Mouse (Mus musculus): ENCODE results near the gene Adss. TPM values are rescaled to one million over a fixed set of nuclear protein-coding genes. Genes with fewer than 3 reads are reported as not detected.
"Not testable (repeated sequence)": the region's sequence is repeated elsewhere in the genome, so short reads cannot be mapped to it uniquely, and the experiment has no call there.

The Adss gene
- total RNA-seq (2021), result 10 to 100 TPM; 47.9 to 69.8 TPM
- long read RNA-seq, experiment 1, transcript Adss-201 (13 exons, 2,771 nt), result major isoform, 69 of 74 reads
- long read RNA-seq, experiment 1, partial matches to known transcripts, result 1 of 74 reads
- long read RNA-seq, experiment 1, other reads (novel, unspliced or antisense), result 4 of 74 reads
- long read RNA-seq, experiment 2, transcript Adss-201 (13 exons, 2,771 nt), result major isoform, 224 of 249 reads
- long read RNA-seq, experiment 2, partial matches to known transcripts, result 7 of 249 reads
- long read RNA-seq, experiment 2, other reads (novel, unspliced or antisense), result 18 of 249 reads

DNA sequence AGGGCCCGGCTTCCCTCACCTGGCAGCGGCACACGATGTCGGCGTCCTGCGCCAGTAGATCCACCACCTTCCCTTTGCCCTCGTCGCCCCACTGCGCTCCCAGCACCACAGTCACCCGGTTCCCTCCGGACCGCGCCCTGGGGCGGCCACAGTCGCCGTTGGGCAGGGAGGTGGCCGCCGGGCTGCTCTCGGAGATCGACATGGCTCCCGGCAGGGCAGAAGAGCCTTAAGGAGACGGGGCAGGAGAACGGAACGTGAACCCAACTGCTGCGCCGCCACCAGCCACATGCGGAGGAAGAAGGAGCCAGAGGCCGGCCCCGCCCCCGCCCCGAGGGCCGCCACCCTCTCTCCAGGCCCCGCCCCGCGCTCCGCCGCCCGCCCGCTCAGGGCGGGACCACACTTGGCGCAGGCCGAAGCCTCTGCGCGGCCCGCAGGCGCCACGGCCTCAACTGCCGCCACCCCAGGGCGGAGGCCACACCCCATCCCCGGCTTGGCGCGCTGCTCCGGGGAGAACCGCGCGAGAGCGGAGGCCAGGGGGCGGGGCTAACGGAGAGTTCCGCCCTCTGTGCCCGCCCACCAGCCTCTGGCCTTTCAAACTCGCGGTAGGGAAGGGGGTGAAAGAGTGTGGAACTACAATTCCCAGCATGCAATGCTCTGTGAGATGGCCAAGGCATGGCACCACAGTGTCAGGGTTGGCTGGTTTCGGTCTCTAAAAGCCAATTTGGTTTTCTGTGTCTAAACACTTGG is at the start of gene Adss:
Gene Adss, minus strand, starts transcription at position 319 of the 747 bp plus-strand sequence.
- DNase-seq (ENCODE audit: low spot score in 2 of 2), result peak; percentile 98 to 99

DNA sequence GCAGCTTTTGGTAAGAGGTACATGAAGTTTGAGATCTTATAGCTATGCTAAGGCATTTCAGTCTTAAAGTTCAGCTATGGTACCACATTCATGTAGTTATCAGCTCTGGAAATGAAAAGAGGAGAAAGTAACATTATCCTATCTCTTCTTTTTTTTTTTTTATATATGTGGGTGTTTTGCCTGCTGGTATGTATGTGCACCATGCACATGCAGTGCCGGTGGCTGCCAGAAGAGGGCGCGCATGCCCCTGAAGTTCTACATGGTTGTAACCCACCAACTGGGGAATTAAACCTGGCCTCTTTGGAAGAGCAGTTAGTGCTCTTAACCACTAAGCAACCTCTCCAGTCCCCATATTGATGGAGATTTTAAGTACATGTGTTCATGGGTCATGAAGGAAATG is 49.5 kb upstream of the Adss start:
- not testable (repeated sequence) for DNase-seq (ENCODE audit: low spot score in 2 of 2)

DNA sequence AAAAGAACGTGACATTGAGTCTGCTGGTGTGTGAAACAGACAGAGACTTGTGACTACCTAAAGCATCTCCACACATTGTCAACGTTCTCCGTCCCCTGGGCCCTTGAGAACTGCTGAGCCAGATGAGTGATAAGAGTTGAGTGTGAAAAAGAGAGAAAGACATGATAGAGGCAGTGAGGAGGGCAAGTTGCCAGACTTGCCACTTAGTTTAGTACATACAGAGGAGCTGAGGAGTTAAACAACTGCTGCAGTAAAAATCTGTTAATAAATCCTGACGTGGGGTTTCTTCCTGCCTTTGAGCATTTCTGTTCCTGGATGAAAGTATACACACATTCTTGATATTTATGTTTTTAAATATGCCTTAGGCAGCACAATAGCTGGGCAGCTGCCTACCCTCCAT is 31.5 kb upstream of the Adss start:
- not testable (repeated sequence) for DNase-seq (ENCODE audit: low spot score in 2 of 2)

DNA sequence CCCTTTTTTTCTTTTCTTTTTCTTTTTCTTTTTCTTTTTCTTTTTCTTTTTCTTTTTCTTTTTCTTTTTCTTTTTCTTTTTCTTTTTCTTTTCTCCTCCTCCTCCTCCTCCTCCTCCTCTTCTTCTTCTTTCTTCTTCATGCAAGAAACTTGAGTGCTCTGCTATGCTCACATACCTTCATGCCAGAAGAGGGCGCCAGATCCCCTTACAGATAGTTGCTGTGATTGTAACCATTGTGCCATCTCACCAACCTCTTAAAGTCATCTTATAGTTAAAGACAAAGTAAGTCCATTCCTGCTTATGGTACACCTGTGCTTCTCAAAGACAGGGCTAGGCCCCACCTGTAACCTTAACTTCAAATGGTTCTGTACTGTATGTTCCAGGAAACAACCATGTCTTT is 10.5 kb upstream of the Adss start:
- peak in 1 of 2 experiments; percentile 30 for DNase-seq (ENCODE audit: low spot score in 2 of 2)

DNA sequence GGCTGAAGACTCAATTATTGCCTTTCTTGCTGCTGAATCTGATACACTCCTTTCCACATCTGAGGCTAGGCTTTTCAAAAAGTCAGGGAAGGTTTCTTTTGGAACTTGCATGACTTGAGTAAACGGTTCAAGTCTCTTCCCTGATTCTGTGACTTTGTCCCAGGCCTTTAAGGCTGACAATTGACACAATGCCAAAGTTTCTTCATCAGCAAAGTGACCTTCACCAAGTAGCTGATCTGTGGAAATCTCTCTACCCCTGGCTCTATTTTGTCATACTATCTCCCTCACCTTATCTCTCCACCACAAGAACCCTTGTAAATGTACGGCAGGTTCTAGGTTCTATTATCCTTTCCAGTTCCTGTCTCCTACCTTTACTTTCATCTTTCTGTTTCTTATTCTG is 7.2 kb upstream of the Adss start:
- DNase-seq (ENCODE audit: low spot score in 2 of 2), result no peak

DNA sequence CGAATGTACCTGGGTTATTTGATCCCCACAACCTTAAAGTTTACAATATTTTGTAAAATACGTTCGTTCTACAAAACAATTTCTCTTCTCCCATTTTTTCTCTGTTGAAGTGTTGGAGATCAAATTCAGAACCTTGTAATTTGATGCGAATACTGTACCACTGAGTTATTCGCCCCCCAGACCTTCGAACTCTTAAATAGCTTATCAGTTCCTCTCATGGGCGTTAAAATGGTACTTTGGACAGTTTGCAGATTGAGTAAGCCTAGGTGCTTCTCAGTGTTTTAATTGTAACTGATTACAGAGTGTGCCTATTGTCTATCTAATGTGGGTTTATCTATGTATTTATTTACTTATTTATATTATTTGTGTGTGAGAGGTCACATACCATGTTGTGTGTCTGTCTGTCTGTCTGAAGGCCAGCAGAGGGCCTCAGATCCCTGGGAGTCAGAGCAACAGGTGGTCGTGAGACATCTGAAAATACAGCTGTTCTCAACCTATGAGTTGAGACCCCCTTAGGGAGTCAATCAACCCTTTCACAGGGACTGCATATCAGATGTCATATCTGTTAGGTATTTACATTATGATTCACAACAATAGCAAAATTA is 942 bp upstream of the Adss start:
- DNase-seq (ENCODE audit: low spot score in 2 of 2), result no peak

DNA sequence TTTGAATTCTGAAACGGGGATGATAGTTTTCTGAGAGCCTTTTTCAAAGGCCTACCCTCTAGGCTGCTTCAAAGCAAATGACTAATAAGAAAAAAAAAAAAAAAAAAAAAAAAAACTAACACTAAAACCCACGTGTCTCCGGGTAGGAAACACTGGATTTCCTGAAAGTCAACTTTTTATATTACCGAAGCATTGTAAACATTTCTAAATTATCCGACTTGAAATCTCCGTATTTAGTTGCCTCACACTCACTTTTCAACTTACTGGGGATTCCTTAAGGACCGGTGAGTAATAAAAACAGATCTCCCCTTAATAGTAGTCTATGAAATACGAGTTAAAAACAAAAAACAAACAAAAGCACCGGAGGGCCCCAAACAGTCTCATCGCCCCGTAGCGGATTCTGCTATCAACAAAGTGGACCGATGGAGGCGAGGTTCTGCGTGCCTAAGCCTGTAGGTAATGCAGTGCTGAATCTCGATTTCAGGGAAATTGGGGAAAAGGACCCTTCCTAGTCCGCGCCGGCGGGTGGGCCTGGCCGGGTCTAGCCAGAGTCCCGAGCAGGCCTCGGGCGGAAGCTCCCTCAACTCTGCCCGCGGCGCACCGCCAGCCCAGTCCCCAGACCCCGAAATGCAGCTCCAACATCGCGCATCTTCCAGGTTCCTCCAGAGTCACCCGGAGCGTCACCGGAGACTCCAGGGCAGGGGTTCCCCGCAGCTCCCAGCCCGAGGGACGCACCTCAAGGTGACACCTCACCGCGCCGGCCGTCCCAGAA is 704 bp downstream of the Adss start:
- DNase-seq (ENCODE audit: low spot score in 2 of 2), result no peak

DNA sequence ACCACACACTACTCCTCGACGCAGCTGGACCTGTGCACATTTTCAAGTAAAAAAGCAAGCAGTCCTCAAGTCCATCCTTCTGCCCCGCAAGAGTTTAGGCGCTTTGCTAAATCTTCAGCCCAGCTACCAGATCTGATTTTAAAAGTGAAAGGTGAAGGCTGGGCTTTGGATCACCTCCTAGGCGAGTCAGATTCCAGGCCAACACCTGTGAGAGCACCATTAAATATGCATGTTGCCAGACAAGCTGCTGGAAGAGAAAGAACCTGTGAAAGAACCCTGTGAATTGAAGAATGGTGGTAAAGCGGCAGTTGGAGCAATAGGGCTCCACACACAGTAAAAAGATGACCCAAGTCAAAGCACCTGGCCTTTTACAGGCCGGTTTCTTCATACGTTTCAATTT is 1.4 kb downstream of the Adss start:
- DNase-seq (ENCODE audit: low spot score in 2 of 2), result peak in 1 of 2 experiments; percentile 10

DNA sequence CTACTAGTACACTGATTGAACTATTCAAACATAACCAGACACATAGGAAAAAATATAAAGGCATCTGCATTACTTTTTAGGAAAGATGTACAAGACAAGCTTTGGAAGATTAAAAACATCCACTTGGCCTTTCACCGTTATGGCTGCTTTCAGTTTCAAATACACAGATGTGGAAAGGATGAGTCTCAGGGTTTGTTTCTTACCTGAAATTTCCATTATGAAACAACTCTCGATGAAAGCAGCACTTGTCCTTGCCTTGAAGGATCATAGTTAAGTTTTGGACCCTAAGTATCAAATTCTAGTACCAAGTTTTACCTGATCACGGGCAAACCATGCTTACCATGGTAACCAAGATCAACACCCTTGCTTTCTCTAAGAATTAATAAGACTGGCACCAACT is 3.5 kb downstream of the Adss start:
- no peak for DNase-seq (ENCODE audit: low spot score in 2 of 2)

DNA sequence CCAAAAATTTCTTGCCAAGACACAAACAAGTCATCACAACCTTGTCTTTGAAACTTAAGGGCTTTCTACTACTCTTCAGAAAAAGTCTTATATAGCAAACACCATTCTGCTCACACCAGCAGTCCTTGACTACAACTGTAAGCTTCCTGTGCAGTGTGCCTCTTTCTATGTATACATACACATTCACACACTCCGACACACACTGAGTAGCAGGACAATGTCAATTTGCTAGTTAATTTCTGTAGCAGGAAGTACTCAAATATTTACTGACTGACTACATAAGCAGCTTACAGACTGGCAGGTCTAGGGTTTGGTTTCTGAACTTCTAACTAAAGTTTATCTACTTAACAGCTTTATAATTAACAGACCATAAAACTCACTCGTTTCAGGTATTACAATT is 18.9 kb downstream of the Adss start:
- no peak for DNase-seq (ENCODE audit: low spot score in 2 of 2)

DNA sequence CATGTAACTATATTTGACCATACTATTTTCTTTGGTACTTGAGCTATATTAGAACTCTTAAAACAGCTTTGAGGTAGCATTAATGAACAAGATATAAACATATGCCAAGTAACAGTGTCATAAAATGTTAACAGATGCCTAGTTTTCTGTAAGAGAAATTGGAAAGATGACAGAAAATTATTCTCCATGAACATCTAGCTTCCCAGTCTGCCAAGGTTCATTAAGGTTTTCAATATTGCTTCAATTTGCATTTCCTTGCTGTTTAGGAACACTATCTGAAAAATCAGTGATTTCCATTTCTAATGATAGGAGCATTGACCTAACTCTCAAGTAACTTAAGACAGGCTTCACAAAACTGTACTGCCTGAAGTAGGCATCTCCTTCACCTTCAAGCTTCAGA is 27.4 kb downstream of the Adss start:
- no peak for DNase-seq (ENCODE audit: low spot score in 2 of 2)

DNA sequence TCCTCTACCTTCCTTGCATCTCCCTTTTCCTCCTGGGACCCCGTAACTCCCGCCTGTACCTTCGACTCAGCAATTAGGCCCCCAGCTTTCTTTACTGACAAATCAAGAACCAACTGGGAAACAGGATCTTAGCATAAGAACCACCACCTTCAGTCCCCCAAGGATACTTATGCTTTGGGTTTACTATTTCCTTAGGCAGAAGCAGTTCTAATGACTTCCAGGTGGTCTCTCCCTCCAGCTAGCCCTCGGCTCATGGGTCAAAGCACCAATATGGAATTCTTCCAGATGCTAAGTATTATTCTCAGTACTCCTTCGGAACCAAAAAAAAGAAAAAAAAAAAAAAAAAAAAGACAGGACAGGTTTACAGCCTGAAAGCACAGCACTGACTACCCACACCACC is 39.1 kb downstream of the Adss start:
- no peak for DNase-seq (ENCODE audit: low spot score in 2 of 2)

DNA sequence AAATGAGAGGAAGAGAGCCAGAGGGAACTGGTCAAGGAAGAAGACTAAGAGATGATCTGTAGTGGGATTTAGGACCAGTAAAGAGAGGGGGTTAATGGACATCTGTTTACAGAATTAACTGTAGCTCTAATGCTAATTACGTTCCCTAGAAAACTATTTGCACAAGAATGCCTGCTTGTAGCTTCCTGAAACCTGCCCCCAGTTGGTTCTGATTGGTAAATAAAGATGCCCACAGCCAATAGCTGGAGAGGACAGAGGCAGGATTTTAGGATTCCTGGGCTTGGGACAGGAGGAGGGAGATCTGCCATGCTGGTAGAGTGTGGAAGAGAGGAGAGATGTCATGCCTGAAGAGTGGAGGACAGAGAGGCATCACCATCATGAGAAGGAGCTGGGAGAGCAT is 42.8 kb downstream of the Adss start:
- DNase-seq (ENCODE audit: low spot score in 2 of 2), result no peak

DNA sequence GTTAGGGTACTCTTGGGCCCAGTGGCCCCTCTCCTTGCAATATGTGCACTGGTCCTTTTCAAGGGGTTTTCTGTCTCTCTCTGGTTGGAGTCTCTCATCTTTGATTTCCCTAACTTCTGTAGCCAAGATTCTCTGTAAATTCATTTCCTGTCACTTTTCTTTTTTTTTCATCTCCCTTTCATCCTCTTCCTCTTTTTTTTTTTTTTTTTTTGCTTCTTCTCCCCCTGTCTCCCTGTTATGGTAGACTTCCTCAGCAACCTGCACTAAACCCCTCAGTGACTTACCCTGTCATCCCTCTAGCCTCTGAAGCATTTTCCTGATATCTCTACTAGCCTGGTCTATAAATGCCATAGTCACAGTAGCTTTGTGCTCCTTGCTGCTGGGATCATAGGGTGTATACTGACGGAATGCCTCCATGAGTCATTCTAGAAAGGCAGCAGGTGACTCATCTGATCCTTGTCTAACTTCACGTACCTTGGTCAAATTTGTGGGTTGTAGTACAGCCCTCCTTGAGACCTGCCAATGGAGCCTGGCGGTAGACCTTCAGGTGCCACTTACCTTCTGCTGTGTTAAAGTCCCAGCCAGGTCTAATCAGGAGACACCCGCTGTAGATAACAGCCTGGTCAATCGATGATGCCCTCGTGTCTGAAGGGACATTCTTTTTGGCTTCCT is 48.3 kb downstream of the Adss start:
- no peak for DNase-seq (ENCODE audit: low spot score in 2 of 2)

DNA sequence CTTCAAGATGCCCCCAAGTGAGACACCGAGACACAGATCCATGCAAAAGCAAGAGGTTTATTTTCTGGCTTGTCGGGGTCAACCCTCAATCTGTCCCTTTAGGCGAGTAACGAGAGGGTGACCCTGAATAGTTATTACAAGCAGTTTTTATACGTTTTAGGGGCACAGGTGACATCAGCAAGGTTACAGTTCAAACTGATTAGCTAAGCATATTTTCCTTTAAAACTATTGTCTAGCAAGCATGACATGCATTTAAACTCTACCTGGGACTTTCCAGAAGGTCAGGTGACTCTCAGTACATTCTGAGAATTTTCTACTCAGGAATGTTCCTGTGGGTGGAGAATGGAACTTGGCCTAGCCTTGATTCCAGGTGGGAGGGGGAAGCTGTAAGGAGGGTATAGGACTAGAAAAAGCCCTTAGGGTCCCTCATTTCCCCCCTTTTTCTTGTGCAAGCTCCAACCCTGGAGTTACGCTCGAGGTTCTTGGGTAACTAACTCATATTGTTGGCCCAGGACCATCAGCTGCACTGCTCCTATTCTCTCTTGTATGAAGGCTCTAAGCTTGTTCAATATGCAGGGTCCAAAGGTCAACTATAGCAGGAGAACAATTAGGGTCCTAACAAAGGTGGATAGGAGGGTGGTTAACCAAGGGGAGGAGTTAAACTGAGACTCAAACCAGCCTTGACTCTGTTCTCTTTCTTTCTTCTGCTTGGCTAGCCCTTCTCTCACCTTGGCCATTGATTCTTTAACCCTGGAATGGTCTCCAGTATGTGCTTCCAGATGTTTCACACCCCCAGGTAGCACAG is 51.6 kb downstream of the Adss start:
- no peak for DNase-seq (ENCODE audit: low spot score in 2 of 2)

DNA sequence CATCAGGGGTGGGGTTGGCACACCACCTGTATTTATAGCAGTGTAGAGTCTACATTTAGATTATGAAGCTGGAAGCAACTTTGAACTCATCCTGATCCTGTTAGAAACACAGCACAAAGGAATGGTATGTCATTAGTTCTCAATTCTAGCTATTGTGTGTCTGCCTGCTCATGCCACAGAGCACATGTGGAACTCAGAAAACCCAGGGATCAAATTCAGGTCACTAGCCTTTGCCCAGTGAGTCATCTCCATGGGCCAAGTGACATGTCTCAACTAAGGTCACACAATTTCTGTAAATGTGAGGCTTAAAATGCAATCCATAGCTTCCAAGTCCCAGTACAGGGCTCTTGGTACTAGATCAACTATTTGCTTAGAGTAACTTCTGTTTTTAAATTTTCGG is 54.2 kb downstream of the Adss start:
- no peak for DNase-seq (ENCODE audit: low spot score in 2 of 2)

DNA sequence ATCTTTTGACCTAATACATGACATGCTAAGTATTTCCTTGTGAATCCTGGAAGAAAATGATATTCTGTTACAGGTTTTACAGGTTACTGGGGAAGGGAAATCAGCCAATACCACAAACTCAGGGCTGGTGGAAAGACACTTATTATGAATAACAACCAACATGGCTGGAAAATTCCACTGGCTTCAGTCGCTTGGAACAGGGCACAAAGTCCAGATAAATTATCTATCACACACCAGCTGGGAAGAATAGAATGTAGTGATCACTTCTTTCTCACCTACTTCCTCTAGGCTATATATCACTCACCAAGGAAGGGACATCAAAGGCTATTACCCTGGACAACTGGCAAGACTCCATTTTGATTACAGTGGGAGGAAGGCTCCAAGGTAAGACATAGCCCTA is 55.6 kb downstream of the Adss start:
- DNase-seq (ENCODE audit: low spot score in 2 of 2), result no peak

DNA sequence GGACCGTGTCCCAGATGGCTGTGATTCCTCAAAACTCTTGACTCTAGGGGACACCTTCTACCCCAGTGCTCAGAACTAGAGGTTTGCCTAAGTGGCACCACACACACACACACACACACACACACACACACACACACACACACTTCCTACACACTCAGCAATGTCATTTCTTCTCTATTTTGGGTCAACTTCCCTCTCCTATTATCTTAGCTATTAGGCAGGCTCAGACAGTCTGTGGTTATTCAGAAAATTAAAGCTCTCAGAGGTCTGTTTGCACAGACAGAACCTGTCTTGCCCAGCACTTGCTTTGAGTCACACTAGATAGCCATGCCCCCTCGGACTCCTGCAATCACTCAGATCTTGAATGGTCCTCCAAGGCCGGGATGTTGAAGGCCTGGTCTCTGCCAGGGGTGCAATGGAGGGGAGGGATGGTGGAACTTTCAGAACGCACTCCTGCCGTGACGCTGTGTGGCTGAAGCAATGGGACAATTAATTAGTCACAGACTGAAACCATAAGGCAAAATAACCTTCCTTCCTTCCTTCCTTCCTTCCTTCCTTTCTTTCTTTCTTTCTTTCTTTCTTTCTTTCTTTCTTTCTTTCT is 58.7 kb downstream of the Adss start:
- no peak for DNase-seq (ENCODE audit: low spot score in 2 of 2)

DNA sequence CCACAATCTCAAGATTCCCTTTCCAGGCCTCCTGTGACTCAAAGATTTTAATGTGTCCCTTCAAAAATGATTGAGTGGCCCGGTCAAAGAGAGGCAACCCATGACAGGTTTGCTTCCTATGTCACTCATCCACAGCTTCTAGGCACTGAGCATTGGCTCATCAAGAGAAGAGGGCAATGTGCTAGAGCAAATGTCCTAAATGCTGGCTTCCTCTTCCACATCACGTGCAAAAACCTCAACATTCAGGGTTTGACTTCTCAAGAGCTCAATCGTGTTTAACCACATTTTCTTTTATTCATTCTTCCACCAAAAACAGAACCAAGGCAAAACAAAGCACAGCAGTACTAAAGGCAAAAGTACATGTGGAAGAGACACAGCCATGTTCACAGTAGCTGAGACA is 64.3 kb downstream of the Adss start:
- DNase-seq (ENCODE audit: low spot score in 2 of 2), result no peak
